Mouse (Mus musculus): ENCODE measurements around the gene Dnah3. TPM values are rescaled to one million over a fixed set of nuclear protein-coding genes. Genes with fewer than 3 reads are reported as not detected.

Dnah3 gene
- under 1 TPM in 1 of 2 experiments, not detected in 1; 0.51 TPM for total RNA-seq (2021)
- long read RNA-seq, experiment 1 = 0 reads
- long read RNA-seq, experiment 2 = 0 reads

DNA sequence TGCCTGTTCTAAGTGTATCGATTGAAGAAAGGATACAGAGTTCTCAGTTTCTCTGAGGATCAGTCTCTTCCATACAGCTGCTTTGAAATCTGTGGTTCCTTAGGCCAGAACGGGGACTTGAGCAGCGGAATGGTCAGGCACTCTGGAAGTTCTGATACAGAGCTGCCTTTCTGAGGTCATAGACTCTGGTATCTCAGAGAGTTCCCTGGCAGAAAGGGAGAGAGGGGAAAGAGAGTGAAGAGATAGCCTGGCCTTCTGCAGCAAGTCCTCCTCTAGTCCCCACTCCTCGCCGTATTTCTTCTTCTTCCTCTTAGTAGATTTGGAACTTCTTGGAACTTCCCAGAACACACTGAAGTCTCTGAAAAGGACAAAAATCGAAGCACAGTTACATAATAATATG is at the start of gene Dnah3:
Gene Dnah3 (minus strand): TSS at position 101 of the 400 bp plus-strand sequence.
- DNase-seq = no peak

DNA sequence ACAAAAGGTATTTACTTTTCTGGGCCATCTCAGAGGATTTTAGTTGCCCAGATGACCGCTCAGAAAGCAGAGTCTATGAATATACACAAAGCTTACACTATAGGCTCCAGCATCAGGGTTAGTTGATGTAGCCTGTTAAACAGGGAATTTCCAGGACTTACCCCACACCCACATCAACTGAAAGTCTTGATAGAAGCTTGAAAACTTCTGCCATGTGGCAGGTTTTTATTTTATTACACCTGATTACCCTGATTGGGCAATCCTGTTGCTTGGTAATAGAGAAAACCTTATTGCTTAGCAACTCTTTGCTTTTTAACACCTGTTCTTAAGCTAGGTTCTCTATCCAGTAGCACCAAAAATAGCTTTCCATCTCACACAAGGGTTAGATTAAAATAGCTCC is 47.7 kb upstream of the Dnah3 start:
- DNase-seq = no peak

DNA sequence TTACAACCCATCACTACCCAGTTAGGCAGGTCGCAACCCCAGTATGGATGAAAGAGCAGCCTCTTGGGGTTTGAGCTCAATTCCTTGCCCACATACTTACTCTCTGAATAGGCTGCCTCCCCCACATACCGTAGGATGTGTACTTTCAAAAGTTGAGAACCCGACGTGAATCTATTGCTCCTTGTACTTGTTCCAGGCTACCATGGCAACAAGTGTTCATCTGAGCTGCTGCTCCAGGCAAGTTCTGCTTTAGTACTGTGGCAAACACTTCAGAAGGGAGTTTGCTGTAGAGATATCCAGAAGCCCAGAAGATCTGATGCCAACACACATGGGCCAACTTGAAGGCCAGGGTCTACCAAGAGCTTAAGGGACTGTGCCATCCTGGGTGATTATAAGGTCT is 33.9 kb upstream of the Dnah3 start:
- DNase-seq = no peak

DNA sequence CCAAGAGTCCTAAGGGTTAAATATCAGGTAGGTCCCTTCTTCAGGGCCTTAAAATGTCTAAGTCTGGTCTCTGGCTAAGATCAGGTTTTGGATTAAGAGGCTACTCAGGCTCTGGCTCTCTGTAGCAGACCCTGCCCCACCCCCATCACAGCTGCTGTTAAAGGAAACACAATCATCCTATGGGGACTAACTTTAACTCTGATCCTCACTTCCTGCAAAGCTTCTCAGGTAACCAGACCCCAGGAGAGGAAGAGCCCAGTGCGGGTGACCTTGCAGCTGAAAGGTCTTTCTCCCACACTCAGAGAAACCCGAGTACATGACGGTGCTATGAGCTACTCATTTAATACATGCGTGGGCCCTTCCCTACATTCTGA is 32.6 kb upstream of the Dnah3 start:
- no peak for DNase-seq

DNA sequence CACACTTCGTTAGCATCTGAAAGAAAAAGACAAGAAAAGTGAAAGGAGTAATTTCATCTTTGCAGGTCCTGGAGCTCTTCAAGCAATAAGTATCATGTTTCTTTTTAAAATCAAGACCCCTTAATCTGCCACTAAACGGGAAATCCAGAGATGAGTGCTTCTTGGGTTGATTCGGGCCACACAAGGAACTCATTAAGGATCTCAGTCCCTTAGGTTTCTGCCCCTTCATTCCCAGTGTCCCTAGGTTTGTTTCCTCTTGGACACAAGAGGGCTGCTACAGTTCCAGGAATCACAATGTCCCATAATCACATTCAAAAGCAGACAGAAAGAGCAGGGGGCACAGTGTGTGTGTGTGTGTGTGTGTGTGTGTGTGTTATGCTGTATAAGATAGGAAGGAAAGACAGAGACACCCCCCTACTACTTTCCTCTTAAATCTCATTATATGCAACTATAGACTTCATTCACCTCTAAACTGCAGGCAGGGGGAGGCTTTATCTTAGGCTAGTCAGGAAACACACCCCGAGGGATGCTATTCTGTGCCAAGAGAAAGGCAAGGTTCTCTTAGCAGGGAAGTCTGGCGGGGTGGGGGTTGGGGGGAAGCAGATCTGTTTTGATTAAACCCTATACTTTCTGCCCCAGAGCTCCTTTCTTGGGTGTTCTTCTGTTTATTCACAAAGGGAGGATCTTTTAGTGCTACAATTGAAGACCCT is 32.1 kb upstream of the Dnah3 start:
- DNase-seq = no peak

DNA sequence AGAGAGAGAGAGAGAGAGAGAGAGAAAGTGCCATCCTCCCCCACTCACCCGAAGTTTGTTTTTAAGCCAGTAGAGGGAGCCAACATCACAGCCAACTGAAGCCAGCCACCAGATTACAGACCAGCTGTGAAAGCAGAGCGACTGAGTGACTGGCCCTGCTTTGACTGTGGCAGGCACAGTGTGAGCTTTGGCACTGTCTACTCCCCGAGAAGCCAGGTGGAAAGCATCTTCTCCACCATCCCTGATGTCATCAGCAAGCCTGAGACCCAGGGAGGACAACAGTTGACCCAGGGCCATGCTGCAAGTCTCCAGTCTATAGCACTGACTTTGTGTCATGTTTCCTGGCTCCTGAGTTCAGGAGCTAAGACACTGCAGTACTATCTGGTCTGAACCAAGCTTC is 29.8 kb upstream of the Dnah3 start:
- peak; percentile 78 to 83 for DNase-seq

DNA sequence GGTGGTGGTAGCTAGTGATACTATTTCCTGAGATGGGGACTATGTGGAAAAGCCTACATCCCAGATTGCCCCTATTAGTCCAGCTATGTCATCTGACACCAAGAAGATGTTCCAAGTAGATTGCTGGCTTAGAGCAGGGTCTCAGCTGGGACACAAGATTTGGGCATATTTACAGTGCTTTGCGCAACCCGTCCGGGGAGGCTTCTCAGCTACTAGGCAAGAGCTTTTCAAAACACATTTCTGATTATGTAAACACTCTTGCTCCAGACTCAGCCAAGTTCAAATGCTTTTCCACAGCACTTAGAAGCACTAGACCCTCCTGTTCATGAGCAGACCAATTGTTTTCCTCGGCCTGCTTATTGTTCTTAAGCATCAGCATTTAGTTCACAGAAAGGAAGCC is 28.7 kb upstream of the Dnah3 start:
- peak; percentile 67 to 70 for DNase-seq

DNA sequence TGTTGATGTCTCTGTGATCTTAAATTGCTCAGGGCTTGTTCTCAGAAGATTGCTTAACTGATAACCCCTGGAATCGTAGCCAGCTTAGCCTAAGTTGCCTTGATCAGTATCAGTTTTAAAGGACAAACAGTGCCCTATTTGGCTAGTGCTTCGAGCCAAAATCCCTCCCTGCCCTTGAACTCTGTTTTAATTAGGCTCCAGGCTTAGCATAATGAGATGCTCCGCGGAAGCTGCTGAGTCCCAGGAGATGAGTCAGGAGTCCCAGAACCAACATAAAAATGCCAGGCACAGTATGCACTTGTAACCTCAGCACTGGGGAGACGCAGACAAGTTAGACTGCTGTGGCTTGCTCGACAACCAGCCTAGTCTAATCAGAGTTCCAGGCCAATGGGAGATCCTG is 22.4 kb upstream of the Dnah3 start:
- no peak for DNase-seq

DNA sequence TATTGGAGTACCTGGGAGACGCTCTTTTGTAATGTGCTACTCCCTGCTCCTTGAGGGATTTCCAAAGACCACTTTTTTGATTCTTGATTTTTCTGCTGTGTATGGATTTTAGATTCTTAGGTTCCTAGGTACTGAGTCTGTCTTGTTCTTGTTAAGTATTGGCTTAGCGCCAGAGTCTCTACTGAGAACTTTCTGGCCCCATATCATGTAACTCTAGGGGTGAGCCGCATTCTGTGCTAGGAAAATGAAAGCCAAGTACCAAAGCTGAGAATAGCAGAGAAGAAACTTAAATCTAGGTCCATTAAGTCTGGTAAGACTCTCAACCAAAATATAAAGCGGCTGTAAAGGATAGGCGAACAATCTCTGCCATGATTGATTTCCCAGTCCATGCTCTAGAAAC is 21.9 kb upstream of the Dnah3 start:
- DNase-seq = no peak

DNA sequence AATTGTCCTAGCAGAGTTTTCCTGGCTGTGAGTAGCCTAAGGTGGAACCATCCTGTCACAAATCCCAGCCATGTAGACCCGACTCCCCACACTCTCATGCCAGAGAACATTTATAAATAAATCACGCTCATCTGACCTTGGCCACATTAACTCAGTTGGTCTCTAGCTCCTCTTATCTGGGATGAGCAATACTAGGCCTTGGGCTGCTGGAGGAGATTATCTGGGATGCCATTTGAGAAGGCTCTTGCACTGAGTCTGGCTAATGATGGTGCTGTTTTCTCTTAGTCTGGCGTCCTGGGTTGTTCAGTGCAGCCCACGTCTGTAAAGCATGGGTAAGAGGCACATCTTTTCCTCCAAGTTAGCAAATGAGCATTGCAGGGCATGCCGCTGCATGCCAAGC is 14.6 kb upstream of the Dnah3 start:
- DNase-seq = no peak

DNA sequence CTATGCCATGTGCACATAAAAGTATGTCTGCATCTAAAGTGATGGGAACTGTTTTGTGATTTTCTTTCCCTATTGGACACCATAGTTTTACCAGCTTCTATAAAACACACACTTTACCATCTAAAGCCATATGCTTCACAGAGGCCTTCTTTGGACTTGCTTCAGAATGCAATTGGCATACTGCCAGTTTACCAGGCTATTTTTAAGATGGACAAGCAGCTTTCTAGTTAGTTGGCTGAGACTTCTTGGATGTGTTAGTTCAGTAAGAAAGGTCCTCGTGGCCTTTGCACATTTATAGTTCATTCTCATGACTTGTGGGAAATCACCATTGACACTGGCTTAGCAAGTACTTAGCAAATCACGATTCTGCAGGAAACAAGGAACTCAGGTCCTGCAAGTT is 11.3 kb upstream of the Dnah3 start:
- peak in 1 of 2 experiments; percentile 51 for DNase-seq

DNA sequence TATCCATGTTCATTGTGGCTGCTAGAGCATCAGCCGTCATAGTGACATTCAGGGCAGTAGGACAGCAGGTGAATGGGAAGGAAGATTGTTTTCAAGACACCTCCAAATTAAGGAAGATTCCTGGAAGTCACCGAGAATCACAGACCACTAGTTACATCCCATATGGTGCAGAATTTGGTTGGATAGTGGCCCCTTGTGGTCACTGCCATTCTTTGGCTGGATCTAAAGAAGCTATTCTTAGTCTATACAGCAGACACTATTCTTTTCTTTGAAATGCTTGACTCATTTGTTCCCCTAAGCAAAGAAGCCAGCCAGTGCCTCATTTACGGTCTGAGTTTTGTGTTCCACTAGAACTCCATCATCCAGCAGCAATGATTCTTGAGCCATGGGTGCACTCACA is 9.9 kb upstream of the Dnah3 start:
- no peak for DNase-seq

DNA sequence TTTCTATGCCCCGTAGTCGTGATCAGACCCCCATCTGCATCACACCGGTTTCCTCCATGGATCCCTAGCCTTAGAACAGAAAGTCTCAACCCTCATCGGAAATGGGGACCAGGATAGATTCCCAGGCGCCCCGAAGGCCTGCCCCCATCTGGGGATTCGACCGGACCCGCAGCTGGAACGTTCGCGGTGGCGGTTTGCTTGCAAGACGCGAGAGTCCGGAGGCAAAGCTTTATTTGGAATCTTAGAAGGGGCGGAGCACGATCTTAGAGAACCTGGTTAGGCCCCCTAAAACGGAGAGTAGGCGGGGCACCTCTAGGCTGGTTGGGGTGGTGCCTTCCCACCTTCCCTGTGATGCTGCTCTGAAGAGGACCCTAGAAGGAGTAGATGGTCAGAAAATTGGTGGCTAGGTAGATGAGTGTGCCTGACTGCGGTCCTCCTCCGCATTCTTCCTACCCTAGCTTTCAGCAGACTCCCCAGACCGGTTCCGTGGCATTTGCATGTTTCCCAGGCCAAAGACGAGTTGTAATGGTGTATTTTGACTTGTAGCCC is 8.0 kb upstream of the Dnah3 start:
- DNase-seq = peak; percentile 44 to 63

DNA sequence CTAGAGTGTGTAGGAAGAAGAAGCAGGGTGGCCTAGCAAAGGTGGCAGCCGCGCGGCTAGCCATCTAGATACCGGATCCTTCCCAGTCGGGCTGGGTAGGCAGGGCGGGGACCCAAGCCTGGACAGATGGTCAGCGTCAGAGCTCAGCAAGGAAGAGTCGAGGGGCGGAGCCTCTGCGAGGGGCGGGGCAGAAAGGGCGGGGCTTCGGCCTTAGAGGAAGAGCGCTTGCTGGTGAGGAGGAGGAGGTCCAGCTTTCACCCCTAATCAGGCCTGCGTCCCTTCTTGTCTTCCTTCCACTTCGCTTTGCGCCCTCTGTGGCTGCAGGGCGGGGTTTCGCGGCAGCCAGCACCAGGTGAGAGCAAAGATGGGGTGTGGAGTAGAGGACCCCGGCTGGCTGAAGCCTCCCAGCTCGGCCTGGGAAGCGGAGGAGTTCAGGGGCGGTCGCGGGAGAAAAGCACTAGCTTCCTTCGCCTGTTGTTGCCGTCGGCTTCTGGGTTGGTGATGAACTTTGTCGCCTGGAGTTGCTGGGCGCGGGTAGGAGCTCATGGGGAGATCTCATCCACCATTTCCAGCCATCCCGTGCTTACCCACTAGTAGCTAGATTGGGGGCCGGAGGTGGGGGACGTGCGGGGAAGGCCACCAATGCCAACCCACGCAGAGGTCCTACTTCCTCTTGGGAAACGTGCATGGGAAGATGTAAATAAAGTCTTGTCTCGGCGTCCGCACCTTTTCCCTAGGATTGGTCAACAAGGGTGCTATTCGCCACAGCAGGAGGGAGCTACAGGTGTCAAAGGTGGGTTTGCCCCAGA is 7.3 kb upstream of the Dnah3 start, which contains the start of gene Tmem159:
Gene Tmem159 (plus strand): TSS at position 190 of the 809 bp plus-strand sequence.
- DNase-seq = peak; percentile 93 to 97

DNA sequence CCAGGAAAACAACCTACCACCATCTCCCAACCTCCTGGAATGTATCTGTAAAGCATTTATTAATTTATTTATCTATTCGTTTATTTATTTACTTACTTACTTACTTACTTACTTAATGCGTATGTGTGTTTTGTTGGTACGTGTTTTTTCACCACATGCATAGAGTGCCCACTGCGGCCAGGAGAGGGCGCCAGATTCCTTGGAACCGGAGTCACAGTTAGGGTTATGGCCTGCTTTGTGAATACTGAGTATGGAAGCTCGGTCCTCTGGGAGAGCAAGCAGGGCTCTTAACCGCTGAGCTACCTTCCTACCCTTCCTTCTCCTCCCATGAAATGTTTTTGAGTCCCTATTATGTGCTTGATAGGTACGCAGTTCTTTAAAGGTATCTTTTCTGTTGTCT is 3.3 kb upstream of the Dnah3 start:
- peak; percentile 64 to 88 for DNase-seq

DNA sequence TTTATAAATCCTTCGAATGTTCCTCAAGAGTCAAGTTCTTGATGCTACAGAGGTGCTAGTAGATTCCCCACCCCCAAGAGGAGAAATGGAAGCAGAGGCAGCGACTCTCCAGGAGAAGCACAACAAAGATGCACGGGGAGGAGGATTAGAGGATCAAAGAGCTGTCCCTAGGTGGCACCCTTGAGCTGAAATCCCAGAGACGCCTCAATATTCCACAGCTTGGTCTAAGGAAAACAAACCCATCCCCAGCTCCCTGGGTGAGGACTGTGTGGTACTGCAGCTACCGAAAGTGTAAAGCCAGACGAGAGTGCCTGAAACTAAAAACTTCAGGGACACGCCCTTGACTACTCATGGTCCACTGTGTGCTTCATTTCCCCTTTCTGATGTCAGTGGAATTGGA is 2.8 kb upstream of the Dnah3 start:
- peak; percentile 62 to 84 for DNase-seq

DNA sequence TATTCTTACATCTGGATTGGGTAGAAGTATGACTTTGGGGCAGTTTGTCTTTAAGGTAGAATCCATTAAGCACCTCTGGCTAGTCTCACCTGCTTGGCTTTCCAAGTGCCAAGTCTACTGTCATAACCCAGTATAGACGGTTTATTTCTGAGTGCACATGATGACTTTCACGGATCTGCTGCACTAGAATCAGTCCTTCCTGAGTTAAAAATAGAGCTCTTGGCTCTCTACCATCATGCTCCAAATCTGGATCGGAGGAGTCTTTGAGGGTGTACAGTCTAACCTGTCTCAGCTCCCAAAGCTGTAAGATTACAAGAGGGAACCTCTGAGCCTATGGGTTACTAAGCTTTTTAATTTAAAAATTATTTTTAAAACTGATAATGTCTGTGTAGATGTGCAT is 864 bp downstream of the Dnah3 start:
- DNase-seq = peak in 1 of 2 experiments; percentile 31

DNA sequence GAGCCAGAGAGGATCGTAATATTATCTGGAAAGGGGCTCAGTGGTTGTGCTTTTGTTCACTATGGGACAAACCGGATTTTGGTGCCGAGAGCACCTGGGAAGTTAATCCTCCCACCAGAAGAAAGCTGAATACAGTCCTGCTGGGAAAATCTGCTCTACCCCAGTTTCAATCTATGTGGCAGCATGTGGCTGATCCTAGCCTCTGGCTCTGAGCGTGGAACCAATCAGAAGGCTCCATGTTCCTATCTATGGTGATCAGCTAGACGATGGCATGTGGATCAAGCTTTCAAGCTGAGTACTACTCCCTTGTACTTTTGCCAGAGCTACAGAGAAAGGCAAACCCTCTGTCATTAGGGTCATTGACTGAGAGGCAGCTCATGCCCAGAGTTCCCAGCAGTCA is 2.0 kb downstream of the Dnah3 start:
- DNase-seq = peak in 1 of 2 experiments; percentile 7

DNA sequence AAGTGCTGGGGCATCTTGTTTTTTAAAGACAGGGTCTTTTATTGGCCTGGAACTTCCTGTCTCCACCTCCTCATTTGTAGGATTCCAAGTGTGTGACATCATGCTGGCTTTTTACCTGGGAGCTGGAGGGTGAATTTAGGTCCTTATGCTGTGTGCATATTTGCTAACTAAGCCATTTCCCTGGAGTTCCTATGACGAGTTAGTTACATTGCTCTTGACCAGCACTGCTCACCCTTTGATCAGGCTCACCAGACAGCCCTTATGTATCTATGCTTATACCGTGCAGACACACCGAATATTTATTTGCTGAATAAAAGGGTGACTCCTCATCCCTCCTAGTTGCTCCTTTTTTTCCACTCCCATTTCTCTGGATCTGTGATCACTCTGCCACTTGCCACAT is 14.9 kb downstream of the Dnah3 start:
- DNase-seq = no peak

DNA sequence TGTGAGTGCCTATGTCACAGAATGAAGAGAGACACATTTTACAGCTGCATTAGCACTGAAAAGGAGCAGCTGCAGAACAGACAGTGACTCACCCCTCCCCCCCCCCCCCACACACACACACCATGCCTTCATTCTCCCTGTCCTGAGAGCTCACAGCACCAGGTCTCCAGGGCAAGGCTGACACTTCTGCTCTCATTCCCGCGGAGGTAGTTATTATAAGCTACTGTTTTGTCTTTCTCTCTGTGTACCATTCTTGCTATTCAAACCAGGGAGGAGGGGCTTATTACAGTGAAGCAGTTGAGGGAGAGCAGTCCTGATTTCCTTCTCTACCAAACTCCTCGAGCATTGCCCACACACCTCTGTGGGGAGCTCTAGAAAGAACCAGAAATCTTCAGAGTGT is 25.9 kb downstream of the Dnah3 start:
- no peak for DNase-seq

DNA sequence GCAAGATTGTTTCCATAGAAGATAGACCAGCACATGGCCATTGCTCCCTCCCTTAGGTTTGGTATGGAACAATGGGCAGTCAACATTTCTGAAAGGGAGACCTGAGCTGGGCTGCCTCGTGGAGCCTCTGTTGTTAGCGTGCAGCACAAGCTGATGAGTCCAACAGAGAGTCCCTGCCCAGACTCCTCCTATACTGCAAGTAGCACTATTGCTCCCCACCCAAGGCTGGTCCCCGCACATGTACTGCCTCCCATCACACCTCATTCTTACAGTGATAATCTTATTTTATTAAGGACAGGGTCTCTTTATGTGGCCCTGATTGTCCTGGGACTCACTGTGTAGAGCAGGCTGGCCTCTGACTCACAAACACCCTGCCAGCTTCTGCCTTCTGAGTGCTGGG is 27.0 kb downstream of the Dnah3 start:
- DNase-seq = no peak

DNA sequence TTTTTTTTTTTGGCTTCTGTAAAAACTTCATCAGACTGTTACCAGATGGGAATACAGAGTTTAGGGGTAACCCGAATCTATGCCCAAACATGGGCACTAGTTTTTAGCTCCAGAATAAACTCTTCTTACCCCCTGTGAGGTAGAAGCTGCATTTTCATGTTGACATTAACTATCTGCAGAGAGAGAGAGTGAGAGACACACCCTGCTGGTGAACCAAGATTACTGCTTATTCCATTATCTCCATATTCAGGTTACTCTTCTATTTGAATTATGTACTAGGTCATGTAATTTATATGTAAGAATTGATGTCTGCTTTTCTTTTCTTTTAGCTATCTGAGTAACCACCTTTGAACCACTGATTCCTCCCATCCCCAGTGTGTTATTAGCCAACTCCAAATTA is 31.0 kb downstream of the Dnah3 start:
- no peak for DNase-seq

DNA sequence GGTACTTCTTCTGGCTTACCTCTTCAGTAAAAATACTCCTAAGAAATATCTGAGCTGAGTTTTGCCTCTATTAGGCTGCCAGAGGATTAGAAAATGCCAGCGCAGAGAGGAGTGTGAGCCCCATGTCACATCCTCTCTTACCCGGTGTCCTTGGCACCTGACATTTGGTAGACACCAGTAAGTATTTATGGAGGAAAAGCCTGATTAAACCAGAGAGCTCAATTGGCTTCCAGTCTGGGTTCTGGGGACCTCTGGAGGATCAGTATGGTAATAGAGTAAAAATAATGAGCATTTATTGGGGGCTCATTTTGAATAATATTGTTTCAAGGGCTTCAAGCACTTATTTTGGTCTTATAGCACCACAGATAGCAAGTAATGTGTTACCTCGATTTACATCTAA is 39.6 kb downstream of the Dnah3 start:
- peak; percentile 6 to 22 for DNase-seq
